Comparison of ENCODE assay signal across 22 mouse cellular contexts in genomic region chr6:13369709-13370296, GRCm38 (mm10).
DNase-seq lines count a peak whose midpoint lies in the region; ATAC-seq lines count a peak whose summit lies in the region.
"Had no signal": no experiment of that assay in that cellular context is flagged by ENCODE, and none has a peak within 500 bp of the region (broad histone marks: within the 10 kb centered on the region; RNA-seq: fewer than 3 reads in every experiment).

No protein-coding gene starts in this region.

- no peak overlapping the region for H3K4me2 ChIP-seq in forebrain, embryonic 16.5 days (ENCODE audit: low read length)
- no peak overlapping the region for H3K4me2 ChIP-seq in forebrain, embryonic 15.5 days (replicated peaks)
- H3K4me2 ChIP-seq in neural tube, embryonic 11.5 days (ENCODE audit: low read depth) = no peak overlapping the region
- no peak overlapping the region for H3K4me2 ChIP-seq in midbrain, embryonic 16.5 days (ENCODE audit: low read length)
- H3K4me2 ChIP-seq: limb, embryonic 13.5 days; liver, embryonic 12.5 days; neural tube, embryonic 12.5 days; stomach, embryonic 15.5 days had no signal

- H3K9me3 ChIP-seq in forebrain, embryonic 16.5 days (ENCODE audit: control insufficient read depth, low read length) = no peaks in the 10 kb centered on the region
- H3K9me3 ChIP-seq in forebrain, embryonic 15.5 days = no peaks in the 10 kb centered on the region
- H3K9me3 ChIP-seq in neural tube, embryonic 11.5 days (ENCODE audit: control insufficient read depth, low read length) = no peaks in the 10 kb centered on the region
- H3K9me3 ChIP-seq in midbrain, embryonic 16.5 days (replicated peaks; ENCODE audit: control insufficient read depth, low read length, poor library complexity, severe bottlenecking) = no peaks in the 10 kb centered on the region
- H3K9me3 ChIP-seq: heart, embryonic 10.5 days; limb, embryonic 13.5 days; liver, embryonic 12.5 days; neural tube, embryonic 12.5 days; stomach, embryonic 15.5 days had no signal

- H3K36me3 ChIP-seq in forebrain, embryonic 16.5 days (ENCODE audit: control insufficient read depth, insufficient read depth) = no peaks in the 10 kb centered on the region
- no peaks in the 10 kb centered on the region for H3K36me3 ChIP-seq in forebrain, embryonic 15.5 days
- no peaks in the 10 kb centered on the region for H3K36me3 ChIP-seq in neural tube, embryonic 11.5 days (ENCODE audit: control insufficient read depth, insufficient read depth, low read length)
- H3K36me3 ChIP-seq in midbrain, embryonic 16.5 days (ENCODE audit: control insufficient read depth, insufficient read depth, low read length) = no peaks in the 10 kb centered on the region
- H3K36me3 ChIP-seq: heart, embryonic 10.5 days; limb, embryonic 13.5 days; liver, embryonic 12.5 days; neural tube, embryonic 12.5 days; stomach, embryonic 15.5 days had no signal

- no peaks in the 10 kb centered on the region for H3K27me3 ChIP-seq in forebrain, embryonic 16.5 days (replicated peaks; ENCODE audit: control insufficient read depth, insufficient read depth, low read length)
- no peaks in the 10 kb centered on the region for H3K27me3 ChIP-seq in forebrain, embryonic 15.5 days
- H3K27me3 ChIP-seq in neural tube, embryonic 11.5 days (ENCODE audit: control insufficient read depth, insufficient read depth, low read length) = no peaks in the 10 kb centered on the region
- H3K27me3 ChIP-seq in midbrain, embryonic 16.5 days (ENCODE audit: control insufficient read depth, insufficient read depth, low read depth, low read length) = no peaks in the 10 kb centered on the region
- H3K27me3 ChIP-seq: limb, embryonic 13.5 days; liver, embryonic 12.5 days; neural tube, embryonic 12.5 days; stomach, embryonic 15.5 days had no signal

- DNase-seq in neural tube, embryonic 11.5 days (ENCODE audit: low spot score) = no peak
- DNase-seq in neural tube, embryonic 10.5 days (ENCODE audit: extremely low spot score, low spot score) = no peak
- no peak for DNase-seq in adipocyte (ENCODE audit: low spot score)
- DNase-seq in right cerebral cortex, postnatal 36 days (ENCODE audit: low spot score in 2 of 2) = no peak
- DNase-seq: adrenal gland, postnatal 25 days; cerebellum, adult 9-10 months; gastrocnemius, adult 2 months; kidney, adult 9 months; kidney, postnatal 25 days; lung, adult 18-20 months; lung, postnatal 10 days; right cerebral cortex, postnatal 4 days; thymus, postnatal 4 days had no signal

- H3K9ac ChIP-seq in forebrain, embryonic 16.5 days (replicated peaks; ENCODE audit: low read depth, low read length) = no peak overlapping the region
- no peak overlapping the region for H3K9ac ChIP-seq in forebrain, embryonic 15.5 days (replicated peaks)
- no peak overlapping the region for H3K9ac ChIP-seq in neural tube, embryonic 11.5 days (ENCODE audit: low read length)
- H3K9ac ChIP-seq in midbrain, embryonic 16.5 days (ENCODE audit: low read depth, low read length) = no peak overlapping the region
- H3K9ac ChIP-seq: limb, embryonic 13.5 days; liver, embryonic 12.5 days; neural tube, embryonic 12.5 days; stomach, embryonic 15.5 days had no signal

- no peak overlapping the region for H3K27ac ChIP-seq in forebrain, embryonic 16.5 days (ENCODE audit: low read length)
- H3K27ac ChIP-seq in forebrain, embryonic 15.5 days (replicated peaks) = no peak overlapping the region
- no peak overlapping the region for H3K27ac ChIP-seq in neural tube, embryonic 11.5 days (ENCODE audit: low read depth, low read length)
- H3K27ac ChIP-seq in midbrain, embryonic 16.5 days (ENCODE audit: low read length) = 0 out of 2 replicates have a peak overlapping the region, but pooled peaks have one; percentile 11
- H3K27ac ChIP-seq: gastrocnemius, adult 2 months; heart, embryonic 10.5 days; limb, embryonic 13.5 days; liver, embryonic 12.5 days; neural tube, embryonic 12.5 days; stomach, embryonic 15.5 days had no signal

- no peaks in the 10 kb centered on the region for H3K4me1 ChIP-seq in forebrain, embryonic 16.5 days (replicated peaks; ENCODE audit: control insufficient read depth, insufficient read depth, low read length)
- H3K4me1 ChIP-seq in forebrain, embryonic 15.5 days = no peaks in the 10 kb centered on the region
- no peaks in the 10 kb centered on the region for H3K4me1 ChIP-seq in neural tube, embryonic 11.5 days (ENCODE audit: control insufficient read depth, insufficient read depth, low read length)
- H3K4me1 ChIP-seq in midbrain, embryonic 16.5 days (ENCODE audit: control insufficient read depth, insufficient read depth, low read length) = no peaks in the 10 kb centered on the region
- H3K4me1 ChIP-seq: heart, embryonic 10.5 days; limb, embryonic 13.5 days; liver, embryonic 12.5 days; neural tube, embryonic 12.5 days; stomach, embryonic 15.5 days had no signal

- no peak overlapping the region for H3K4me3 ChIP-seq in forebrain, embryonic 16.5 days (replicated peaks; ENCODE audit: low read length)
- no peak overlapping the region for H3K4me3 ChIP-seq in forebrain, embryonic 15.5 days
- no peak overlapping the region for H3K4me3 ChIP-seq in neural tube, embryonic 11.5 days (ENCODE audit: low read depth, low read length)
- H3K4me3 ChIP-seq in midbrain, embryonic 16.5 days (ENCODE audit: low read depth, low read length) = no peak overlapping the region
- H3K4me3 ChIP-seq: gastrocnemius, adult 2 months; heart, embryonic 10.5 days; limb, embryonic 13.5 days; liver, embryonic 12.5 days; neural tube, embryonic 12.5 days; stomach, embryonic 15.5 days had no signal

- ATAC-seq in forebrain, embryonic 16.5 days = peak; percentile 36; the same call in 1 of the 2 replicates
- ATAC-seq in forebrain, embryonic 15.5 days (replicated peaks) = no peak
- ATAC-seq in neural tube, embryonic 11.5 days (ENCODE audit: insufficient read depth, low FRiP score, low TSS enrichment) = peak; percentile 58; the same call in 1 of the 2 replicates
- peak; percentile 56 for ATAC-seq in midbrain, embryonic 16.5 days
- ATAC-seq: intestine, embryonic 16.5 days; liver, embryonic 12.5 days had no signal
